Mouse (Mus musculus) spleen, adult 2 months (tissue): ENCODE measurements around the gene 1700025G04Rik. TPM values are rescaled to one million over a fixed set of nuclear protein-coding genes. Genes with fewer than 3 reads are reported as not detected.

Experiments used
- DNase-seq, 2 experiments: peaks; one replicate each; pipeline versions ENCODE4 v3.0.0 to v3.0.0-alpha.2; 2012 to 2021; ENCODE audit warnings: low spot score in 2 of 2, low read depth in 1 of 2
- H3K27ac ChIP-seq: fragments of 200-500 bp; 2 replicates; pipeline ENCODE4 v1.5.1; 2012; ENCODE audit warnings: low read length, inconsistent platforms; ENCODE audit not compliant: insufficient read depth
- H3K27me3 ChIP-seq: fragments of 200-500 bp; 2 replicates; pipeline ENCODE4 v1.6.1; 2012; ENCODE audit warnings: mild to moderate bottlenecking, moderate library complexity, low read length, inconsistent platforms; ENCODE audit not compliant: control insufficient read depth, insufficient read depth
- H3K36me3 ChIP-seq: fragments of 200-500 bp; 2 replicates; pipeline ENCODE4 v1.6.1; 2012; ENCODE audit warnings: mild to moderate bottlenecking, low read length, inconsistent platforms; ENCODE audit not compliant: control insufficient read depth, insufficient read depth
- H3K4me1 ChIP-seq: fragments of 200-500 bp; 2 replicates; pipeline ENCODE4 v1.6.1; 2011; ENCODE audit warnings: inconsistent platforms; ENCODE audit not compliant: control insufficient read depth, insufficient read depth, insufficient read length
- H3K4me3 ChIP-seq: fragments of 200-500 bp; 2 replicates; pipeline ENCODE4 v1.5.1; 2011; ENCODE audit warnings: mild to moderate bottlenecking, inconsistent platforms; ENCODE audit not compliant: insufficient read depth, insufficient read length; ENCODE audit errors: extremely low read depth
- CTCF ChIP-seq: fragments of 200-500 bp; IDR thresholded peaks from 2 replicates; pipeline ENCODE4 v1.5.1; 2011; ENCODE audit warnings: mild to moderate bottlenecking, inconsistent platforms; ENCODE audit not compliant: insufficient read depth, insufficient read length, insufficient replicate concordance; ENCODE audit errors: extremely low read depth
- POLR2A ChIP-seq: fragments of 200-500 bp; IDR thresholded peaks from 2 replicates; pipeline ENCODE4 v1.6.1; 2011; ENCODE audit warnings: low read depth, low read length, inconsistent platforms
- WGBS: fragments of 180-500 bp; shearing (Covaris S2); methylation state at CpG from one replicate; pipeline ENCODE4 v1.1.7; 2018; 5-methylcytosine and 5-hydroxymethylcytosine counted together
- polyA plus RNA-seq: library from polyadenylated mRNA; depleted of rRNA; stranded (reverse); fragments of >200 nt; gene quantifications from 2 replicates; pipeline ENCODE4 v1.2.3, GENCODE M21; 2012

1700025G04Rik gene
- polyA plus RNA-seq, 1 experiment: 0.99 TPM

DNA sequence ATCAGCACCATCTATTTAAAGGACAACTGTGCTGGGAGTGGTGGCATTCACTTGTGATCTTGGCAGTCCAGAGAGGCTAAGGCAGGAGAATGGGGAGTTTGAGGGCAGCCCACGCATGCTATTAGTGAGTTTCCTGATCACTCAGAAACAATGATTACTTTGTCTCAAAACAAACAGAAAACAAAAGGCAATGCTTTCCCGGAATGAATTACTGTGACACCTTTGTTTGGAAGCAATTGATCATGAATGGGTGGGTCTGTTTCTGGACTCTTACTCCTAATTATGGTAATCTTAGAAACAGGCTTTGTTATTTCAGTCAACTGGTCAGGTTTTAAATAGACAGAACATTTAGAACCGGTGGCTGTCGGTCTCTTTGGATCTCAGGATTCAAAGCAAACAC, 211.5 kb downstream of the 1700025G04Rik start:
- H3K27me3 ChIP-seq: no peaks in the 10 kb centered on the region
- no peaks in the 10 kb centered on the region for H3K4me1 ChIP-seq
- no peak for DNase-seq
- H3K27ac ChIP-seq: no peak overlapping the region
- H3K36me3 ChIP-seq: no peaks in the 10 kb centered on the region
- TF ChIP-seq CTCF (no peak), POLR2A (no peak)
- H3K4me3 ChIP-seq: no peak overlapping the region
- WGBS: 86% methylated on average over 4 of the region's 4 CpGs

DNA sequence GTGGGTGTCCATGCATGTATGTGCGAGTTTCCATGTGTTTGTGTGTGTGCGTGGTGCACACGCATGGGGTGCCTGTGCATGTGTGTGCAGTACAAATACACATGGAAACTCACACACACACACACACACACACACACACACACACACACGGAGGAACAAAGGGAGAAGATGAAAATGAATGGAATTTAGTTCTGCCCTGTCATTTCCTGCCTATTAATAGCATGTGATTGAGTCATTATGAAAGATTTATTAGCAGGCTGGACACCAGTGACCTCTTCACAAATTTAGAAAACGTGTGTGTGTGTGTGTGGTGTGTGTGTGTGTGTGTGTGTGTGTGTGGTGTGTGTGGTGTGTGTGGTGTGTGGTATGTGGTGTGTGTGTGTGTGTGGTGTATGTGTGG, 217.0 kb downstream of the 1700025G04Rik start:
- Histone ChIP-seq H3K36me3 (no peaks in the 10 kb centered on the region), H3K4me1 (no peaks in the 10 kb centered on the region)

DNA sequence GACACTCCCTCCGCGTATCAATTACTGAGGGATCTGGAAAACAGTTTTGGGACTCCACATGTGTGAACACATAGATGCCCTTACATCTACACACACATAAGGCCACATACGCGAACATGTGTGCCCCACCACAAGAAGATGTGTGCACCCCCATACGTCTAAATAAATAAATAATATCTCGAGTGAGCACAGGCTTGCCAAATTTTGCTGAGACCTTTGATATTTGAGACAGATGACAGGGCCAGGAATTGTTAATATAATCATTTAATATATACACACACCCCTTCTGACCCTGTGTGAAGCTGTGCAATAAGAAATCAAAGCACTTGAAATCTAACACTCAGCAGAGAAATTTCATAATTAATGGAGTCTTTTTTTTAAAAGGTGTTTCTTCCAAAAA, 225.6 kb downstream of the 1700025G04Rik start:
- Histone ChIP-seq H3K4me1 (no peaks in the 10 kb centered on the region), H3K36me3 (no peaks in the 10 kb centered on the region), H3K27ac (no peak overlapping the region), H3K27me3 (no peaks in the 10 kb centered on the region), H3K4me3 (no peak overlapping the region)
- no peak for DNase-seq
- TF ChIP-seq POLR2A: no peak
- TF ChIP-seq CTCF: no peak
- WGBS: 91% methylated on average over 6 of the region's 6 CpGs

More for the DNA sequence above, 217.0 kb downstream of the 1700025G04Rik start:
- Histone ChIP-seq H3K4me3 (no peak overlapping the region), H3K27me3 (no peaks in the 10 kb centered on the region), H3K27ac (no peak overlapping the region)
- 73% methylated on average over 5 of the region's 5 CpGs for WGBS
- TF ChIP-seq CTCF (no peak), POLR2A (no peak)
- DNase-seq: no peak

DNA sequence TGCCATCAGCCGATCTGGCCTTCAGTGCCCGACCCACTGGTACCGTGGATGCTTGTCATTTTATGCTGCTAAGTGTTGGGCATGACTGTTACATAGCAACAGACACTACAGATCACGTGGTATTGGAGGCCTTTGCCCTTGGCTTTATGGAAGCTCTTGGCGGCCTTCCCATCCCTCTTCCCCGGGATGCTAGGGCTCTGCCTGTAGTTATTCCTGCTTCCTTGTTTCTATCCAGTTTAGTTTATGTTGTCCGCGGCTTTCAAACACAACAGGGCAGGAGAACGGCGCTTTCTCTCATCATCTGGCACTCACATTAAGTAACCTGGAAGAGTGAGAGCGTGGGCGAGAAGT, 226.2 kb downstream of the 1700025G04Rik start:
- no peak overlapping the region for H3K27ac ChIP-seq
- 90% methylated on average over 12 of the region's 12 CpGs for WGBS

DNA sequence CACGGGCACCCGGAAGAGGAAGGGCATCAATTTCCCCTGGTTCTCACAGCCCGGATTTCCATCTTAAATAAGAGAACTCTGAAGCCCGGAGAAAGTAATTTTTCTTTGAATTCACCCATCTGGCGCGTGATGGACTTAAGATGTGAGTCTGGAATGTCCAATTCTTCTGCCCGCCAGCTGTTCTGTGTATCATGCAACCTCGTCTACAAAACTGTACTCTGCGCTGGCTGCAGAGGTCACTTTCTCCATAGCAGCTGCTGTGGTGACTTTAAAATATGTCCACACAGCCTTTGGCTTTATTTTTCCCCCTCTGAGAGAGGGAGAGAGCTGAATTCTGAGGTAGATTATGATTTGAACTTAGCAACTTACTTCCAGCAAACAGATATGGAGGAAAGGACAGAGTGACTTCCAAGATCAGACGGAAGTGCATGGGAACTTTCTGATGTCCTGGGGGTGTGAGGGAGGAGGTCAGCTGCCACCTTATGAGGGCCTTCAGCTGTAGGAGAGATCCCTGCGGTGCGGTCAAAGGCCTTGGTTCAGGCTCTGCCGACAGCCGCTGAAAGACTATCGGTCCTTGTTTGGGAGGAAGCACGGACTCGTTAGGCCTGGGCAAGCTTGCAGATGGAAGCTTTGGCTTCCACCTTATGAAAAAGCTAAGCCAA, 226.7 kb downstream of the 1700025G04Rik start:
- Histone ChIP-seq H3K4me1 (no peaks in the 10 kb centered on the region), H3K27ac (no peak overlapping the region), H3K4me3 (no peak overlapping the region), H3K27me3 (no peaks in the 10 kb centered on the region), H3K36me3 (no peaks in the 10 kb centered on the region)
- DNase-seq: no peak
- 91% methylated on average over 17 of the region's 17 CpGs for WGBS
- no peak for TF ChIP-seq POLR2A
- TF ChIP-seq CTCF: no peak

More for the DNA sequence above, 226.2 kb downstream of the 1700025G04Rik start:
- TF ChIP-seq POLR2A (no peak), CTCF (no peak)
- Histone ChIP-seq H3K4me1 (no peaks in the 10 kb centered on the region), H3K36me3 (no peaks in the 10 kb centered on the region), H3K27me3 (no peaks in the 10 kb centered on the region), H3K4me3 (no peak overlapping the region)
- DNase-seq: no peak

DNA sequence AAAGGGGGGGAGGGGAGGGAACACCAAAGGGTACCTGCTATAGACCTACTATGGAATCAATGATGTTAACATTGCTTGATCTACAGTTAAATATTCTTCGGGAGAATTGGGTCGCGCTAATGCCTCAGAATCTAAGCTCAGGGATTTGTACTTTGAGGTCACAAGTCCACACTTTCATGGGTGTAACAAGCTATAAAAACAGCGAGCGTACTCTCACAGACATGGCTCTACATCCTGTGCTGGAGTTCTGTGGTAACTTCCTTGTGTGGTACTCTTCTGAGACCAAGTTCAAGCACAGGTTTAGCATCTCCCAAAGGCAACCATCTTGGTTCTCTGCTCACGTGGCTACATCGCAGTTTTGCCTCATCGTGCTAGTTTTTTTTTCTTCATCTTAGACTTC, 227.8 kb downstream of the 1700025G04Rik start:
- no peaks in the 10 kb centered on the region for H3K36me3 ChIP-seq
- 97% methylated on average over 8 of the region's 8 CpGs for WGBS
- H3K27ac ChIP-seq: no peak overlapping the region
- TF ChIP-seq POLR2A (no peak), CTCF (no peak)
- no peak overlapping the region for H3K4me3 ChIP-seq
- no peaks in the 10 kb centered on the region for H3K4me1 ChIP-seq
- no peak for DNase-seq
- no peaks in the 10 kb centered on the region for H3K27me3 ChIP-seq

GRCm38 (mm10) chr1:151861334-151861995, 228.5 kb downstream of the 1700025G04Rik start:
- WGBS: 83% methylated on average over 20 of the region's 20 CpGs
- TF ChIP-seq CTCF (no peak), POLR2A (no peak)
- Histone ChIP-seq H3K36me3 (no peaks in the 10 kb centered on the region), H3K4me3 (no peak overlapping the region), H3K27me3 (no peaks in the 10 kb centered on the region), H3K4me1 (no peaks in the 10 kb centered on the region), H3K27ac (no peak overlapping the region)
- no peak for DNase-seq

GRCm38 (mm10) chr1:151858474-151858873, 231.5 kb downstream of the 1700025G04Rik start:
- no peak for TF ChIP-seq CTCF
- TF ChIP-seq POLR2A: no peak
- no peak for DNase-seq
- no peak overlapping the region for H3K4me3 ChIP-seq
- WGBS: 94% methylated on average over 1 of the region's 1 CpGs
- no peaks in the 10 kb centered on the region for H3K36me3 ChIP-seq
- no peaks in the 10 kb centered on the region for H3K27me3 ChIP-seq
- no peak overlapping the region for H3K27ac ChIP-seq
- no peaks in the 10 kb centered on the region for H3K4me1 ChIP-seq
